Mouse (Mus musculus) gastrocnemius, postnatal 4 days (tissue): ENCODE measurements around the gene Gbe1. TPM values are rescaled to one million over a fixed set of nuclear protein-coding genes. Genes with fewer than 3 reads are reported as not detected.

Source experiments
- DNase-seq, 2 experiments: peaks; one replicate each; pipeline ENCODE4 v3.0.0; 2021 to 2022; ENCODE audit warnings: low spot score in 2 of 2, mixed read lengths in 2 of 2
- total RNA-seq, 2 experiments: library from RNA; stranded (reverse); gene quantifications; 2 replicates each; pipeline ENCODE4 v1.2.3; 2021

Gbe1 gene
- total RNA-seq, 2 experiments from 2014 or later = 23.4 to 27.9 TPM

- DNase-seq = no peak
These were observed 248.8 kb downstream of the Gbe1 start for GRCm38 (mm10) chr16:70562574-70562973.

- DNase-seq = no peak
These were observed 249.7 kb downstream of the Gbe1 start for GRCm38 (mm10) chr16:70563456-70563855.

GRCm38 (mm10) chr16:70568341-70569265 lies 254.9 kb downstream of the Gbe1 start:
- peak in 1 of 2 experiments; percentile 18 for DNase-seq

GRCm38 (mm10) chr16:70585964-70586363 lies 272.2 kb downstream of the Gbe1 start:
- no peak for DNase-seq

- DNase-seq = no peak
These were observed 288.6 kb downstream of the Gbe1 start for GRCm38 (mm10) chr16:70602326-70602725.

GRCm38 (mm10) chr16:70608358-70608757 lies 294.6 kb downstream of the Gbe1 start:
- no peak for DNase-seq

- no peak for DNase-seq
These were observed 303.9 kb downstream of the Gbe1 start for GRCm38 (mm10) chr16:70617691-70618090.

- no peak for DNase-seq
These were observed 304.4 kb downstream of the Gbe1 start for GRCm38 (mm10) chr16:70618168-70618567.
